Mouse (Mus musculus): Measurements from ENCODE around the gene Pik3c2b. TPM values are rescaled to one million over a fixed set of nuclear protein-coding genes. Genes with fewer than 3 reads are reported as not detected.

The Pik3c2b gene
- polyA plus RNA-seq, 1 experiment from 2014 or later, result 1.8 TPM

DNA sequence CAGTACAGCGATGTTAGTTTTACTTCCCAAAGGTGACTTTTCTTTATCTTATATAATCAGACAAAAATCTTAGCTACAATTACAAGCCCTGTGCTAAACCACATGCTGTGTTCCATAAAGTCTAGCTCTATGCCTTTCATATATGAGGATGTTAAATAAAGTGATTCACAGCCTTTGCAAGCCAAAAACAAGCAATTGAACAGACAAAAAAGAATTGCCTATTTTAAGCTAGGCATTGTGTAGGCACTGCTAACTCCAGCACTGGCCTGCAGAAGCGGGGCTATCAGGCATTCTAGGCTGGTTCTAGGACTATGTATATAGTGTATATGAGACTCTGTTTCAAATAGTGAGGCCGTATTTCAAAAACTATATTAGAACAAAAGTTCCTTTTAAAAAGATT lies 106.7 kb downstream of the Pik3c2b start:
- no peak overlapping the region for H3K4me3 ChIP-seq
- 0 out of 2 replicates have a peak, but pooled peaks cover 5% of the 10 kb centered on the region for H3K9me3 ChIP-seq (replicated peaks)
- no peak overlapping the region for H3K27ac ChIP-seq
- no peaks in the 10 kb centered on the region for H3K36me3 ChIP-seq
- no peak overlapping the region for H3K4me2 ChIP-seq
- peaks cover 17% of the 10 kb centered on the region; the same call in 1 of the 2 replicates for H3K27me3 ChIP-seq (replicated peaks)
- H3K4me1 ChIP-seq, result no peaks in the 10 kb centered on the region
- WGBS (ENCODE audit: insufficient replicate concordance), result 75% methylated on average over 3 of the region's 3 CpGs
- H3K9ac ChIP-seq, result no peak overlapping the region
- ATAC-seq, result no peak

DNA sequence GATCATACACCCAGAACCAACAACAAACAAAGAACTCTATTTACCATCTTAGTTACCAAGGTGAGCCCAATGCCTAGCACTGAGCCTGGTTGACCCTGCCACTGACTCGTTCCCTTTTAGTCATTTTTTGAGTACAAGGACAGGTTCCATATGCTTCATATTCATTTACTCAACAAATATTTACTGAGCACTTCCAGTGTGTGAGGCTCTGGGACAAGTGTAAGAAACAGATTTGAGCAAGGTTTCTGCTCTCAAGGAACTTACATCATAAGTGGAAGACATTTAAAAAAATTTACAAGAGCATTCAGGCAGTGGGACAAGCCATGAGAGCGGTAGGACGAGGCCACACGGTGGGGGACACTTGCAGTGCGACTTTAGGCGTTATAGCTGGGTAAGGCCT lies 109.8 kb downstream of the Pik3c2b start:
- no peak for ATAC-seq
- WGBS (ENCODE audit: insufficient replicate concordance), result 75% methylated on average over 6 of the region's 6 CpGs
- no peak overlapping the region for H3K4me2 ChIP-seq
- H3K9ac ChIP-seq, result no peak overlapping the region
- H3K27me3 ChIP-seq (replicated peaks), result peaks cover 46% of the 10 kb centered on the region
- no peaks in the 10 kb centered on the region for H3K9me3 ChIP-seq (replicated peaks)
- H3K36me3 ChIP-seq, result no peaks in the 10 kb centered on the region
- H3K4me3 ChIP-seq, result no peak overlapping the region
- no peak overlapping the region for H3K27ac ChIP-seq
- no peaks in the 10 kb centered on the region for H3K4me1 ChIP-seq

Other genes with a start within 250 kb of the Pik3c2b start
- 0.55 and 0.62 TPM in 2 replicates for gene Lrrn2, start 165.4 kb upstream of the Pik3c2b start, polyA plus RNA-seq (2016; fragmentation: Nextera tagmentation; extraction: Ambion mirVana)
- 24.9 and 26.2 TPM in 2 replicates for gene Mdm4, start 15.1 kb upstream of the Pik3c2b start, polyA plus RNA-seq (2016; fragmentation: Nextera tagmentation; extraction: Ambion mirVana)
- gene Ppp1r15b, start 85.5 kb downstream of the Pik3c2b start, polyA plus RNA-seq (2016; fragmentation: Nextera tagmentation; extraction: Ambion mirVana), result 60.8 and 63.8 TPM in 2 replicates
- 2.1 and 2.2 TPM in 2 replicates for gene Plekha6, start 118.5 kb downstream of the Pik3c2b start, polyA plus RNA-seq (2016; fragmentation: Nextera tagmentation; extraction: Ambion mirVana)